Mouse (Mus musculus) thymus, adult 2 months (tissue): Measurements from ENCODE around the gene Taf12. TPM values are rescaled to one million over a fixed set of nuclear protein-coding genes. Genes with fewer than 3 reads are reported as not detected.

Experiments
- DNase-seq: peaks from one replicate; pipeline ENCODE4 v3.0.0; 2021
- H3K27ac ChIP-seq: fragments of 200-500 bp; 2 replicates; pipeline ENCODE4 v1.5.1; 2012; ENCODE audit warnings: low read length, control low read depth; ENCODE audit not compliant: control insufficient read depth, insufficient read depth
- H3K27me3 ChIP-seq: fragments of 200-500 bp; 2 replicates; pipeline ENCODE4 v1.6.1; 2012; ENCODE audit warnings: mild to moderate bottlenecking, low read length, moderate library complexity, mixed read lengths; ENCODE audit not compliant: control insufficient read depth, insufficient read depth
- H3K36me3 ChIP-seq: fragments of 200-500 bp; 2 replicates; pipeline ENCODE4 v1.6.1; 2012; ENCODE audit warnings: mild to moderate bottlenecking, low read length, moderate library complexity; ENCODE audit not compliant: control insufficient read depth, insufficient read depth
- H3K4me1 ChIP-seq: fragments of 200-500 bp; replicated peaks from 2 replicates; pipeline ENCODE4 v1.6.1; 2012; ENCODE audit warnings: low read length; ENCODE audit not compliant: control insufficient read depth, insufficient read depth
- H3K4me3 ChIP-seq: fragments of 200-500 bp; 2 replicates; pipeline ENCODE4 v1.5.1; 2012; ENCODE audit warnings: mild to moderate bottlenecking, low read length, control low read depth, moderate library complexity; ENCODE audit not compliant: control insufficient read depth, insufficient read depth
- CTCF ChIP-seq: fragments of 200-500 bp; IDR thresholded peaks from 2 replicates; pipeline ENCODE4 v1.5.1; 2012; ENCODE audit warnings: mild to moderate bottlenecking, control low read depth, low read length, moderate library complexity, borderline replicate concordance; ENCODE audit not compliant: control insufficient read depth, poor library complexity, insufficient read depth; ENCODE audit errors: extremely low read depth
- POLR2A ChIP-seq: fragments of 200-500 bp; IDR thresholded peaks from 2 replicates; pipeline ENCODE4 v1.6.1; 2012; ENCODE audit warnings: mild to moderate bottlenecking, low read length, control low read depth, moderate library complexity; ENCODE audit not compliant: control insufficient read depth, poor library complexity, insufficient read depth; ENCODE audit errors: extremely low read depth
- WGBS: fragments of 180-500 bp; shearing (Covaris S2); methylation state at CpG from one replicate; pipeline ENCODE4 v1.1.7; 2018; 5-methylcytosine and 5-hydroxymethylcytosine counted together
- polyA plus RNA-seq: library from polyadenylated mRNA; depleted of rRNA; stranded (reverse); fragments of >200 nt; gene quantifications from 2 replicates; pipeline ENCODE4 v1.2.3, GENCODE M21; 2012; rRNA removed

Gene Taf12
- polyA plus RNA-seq, 1 experiment: 17.2 TPM

DNA sequence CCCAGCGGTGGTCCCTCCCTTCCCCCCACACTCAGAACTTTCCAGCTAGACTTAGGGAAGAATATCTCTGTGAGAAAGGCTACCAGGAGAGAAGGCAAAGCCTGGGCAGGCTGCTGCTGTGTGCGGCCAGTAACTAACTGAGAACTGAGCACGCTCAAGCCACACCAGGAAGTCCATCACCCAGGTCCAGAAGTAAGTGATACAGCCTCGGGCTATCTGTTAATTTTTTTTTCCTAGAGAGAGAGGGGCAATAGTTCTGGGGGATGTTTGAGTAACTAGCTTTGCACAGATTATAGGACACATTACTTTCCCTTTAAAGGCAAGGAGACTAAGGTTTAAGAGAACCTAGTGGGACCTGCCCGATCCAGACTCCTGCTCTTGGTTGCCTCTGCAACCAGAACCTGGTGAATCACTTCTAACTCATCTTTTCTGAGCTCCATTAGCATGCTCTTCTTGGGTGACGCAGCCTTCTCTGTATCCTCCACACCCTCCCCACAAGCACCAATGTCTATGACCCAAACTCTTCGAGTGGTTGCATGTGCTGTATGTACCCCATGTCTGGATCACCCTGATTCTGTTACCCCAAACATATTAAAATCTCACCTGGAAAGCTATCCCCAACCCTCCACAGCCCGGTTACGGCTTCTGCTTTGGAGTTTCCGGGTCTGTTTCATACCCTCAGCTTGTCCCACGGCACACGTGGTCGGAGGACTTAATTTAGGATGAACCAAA is 70.4 kb downstream of the Taf12 start:
- Histone ChIP-seq H3K36me3 (peaks cover 6% of the 10 kb centered on the region), H3K4me1 (peaks cover 19% of the 10 kb centered on the region), H3K4me3 (peak overlapping the region; percentile 85), H3K27ac (no peak overlapping the region), H3K27me3 (no peaks in the 10 kb centered on the region)
- TF ChIP-seq CTCF: no peak
- no peak for TF ChIP-seq POLR2A
- no peak for DNase-seq
- 5% methylated on average over 13 of the region's 13 CpGs for WGBS

Other genes with a start within 250 kb of the Taf12 start
- 0.07 and 0.10 TPM in 2 replicates for gene Gm10300, start 199.7 kb upstream of the Taf12 start, polyA plus RNA-seq
- gene Epb41, start 199.1 kb upstream of the Taf12 start, polyA plus RNA-seq: 103 and 119 TPM in 2 replicates
- gene Oprd1, start 129.9 kb upstream of the Taf12 start, polyA plus RNA-seq: 3.9 and 4.3 TPM in 2 replicates
- gene Ythdf2, start 62.1 kb upstream of the Taf12 start, polyA plus RNA-seq: 36.0 and 36.3 TPM in 2 replicates
- gene Gmeb1, start 12.8 kb upstream of the Taf12 start, polyA plus RNA-seq: 47.5 and 49.6 TPM in 2 replicates
- gene Rab42, start 29.0 kb downstream of the Taf12 start, polyA plus RNA-seq: 6.2 and 6.8 TPM in 2 replicates
- gene Trnau1ap, start 55.2 kb downstream of the Taf12 start, polyA plus RNA-seq: 18.9 and 23.1 TPM in 2 replicates
- 31.9 and 40.8 TPM in 2 replicates for gene Rcc1, start 79.2 kb downstream of the Taf12 start, polyA plus RNA-seq
- 11.3 and 13.0 TPM in 2 replicates for gene Phactr4, start 148.1 kb downstream of the Taf12 start, polyA plus RNA-seq
- gene Med18, start 189.5 kb downstream of the Taf12 start, polyA plus RNA-seq: 6.7 and 10.4 TPM in 2 replicates
- 12.8 and 13.2 TPM in 2 replicates for gene Sesn2, start 236.1 kb downstream of the Taf12 start, polyA plus RNA-seq